Mouse (Mus musculus): ENCODE results near the gene Rbm4b. TPM values are rescaled to one million over a fixed set of nuclear protein-coding genes. Genes with fewer than 3 reads are reported as not detected.
A peak's percentile ranks its signal among the peaks of the same experiment; 100 is the strongest.

Gene Rbm4b
- polyA plus RNA-seq, 1 experiment from 2014 or later, result 189 TPM

- ATAC-seq (ENCODE audit: low FRiP score), result no peak
- Histone ChIP-seq H3K27me3 (no peaks in the 10 kb centered on the region), H3K4me2 (no peak overlapping the region), H3K4me1 (replicated peaks) (peaks cover 53% of the 10 kb centered on the region), H3K36me3 (peaks cover 67% of the 10 kb centered on the region), H3K4me3 (no peak overlapping the region), H3K9ac (no peak overlapping the region), H3K9me3 (no peaks in the 10 kb centered on the region), H3K27ac (no peak overlapping the region)
- 99% methylated on average over 2 of the region's 2 CpGs for WGBS
Measured at GRCm38 (mm10) chr19:4786313-4786712, 30.0 kb downstream of the Rbm4b start.

DNA sequence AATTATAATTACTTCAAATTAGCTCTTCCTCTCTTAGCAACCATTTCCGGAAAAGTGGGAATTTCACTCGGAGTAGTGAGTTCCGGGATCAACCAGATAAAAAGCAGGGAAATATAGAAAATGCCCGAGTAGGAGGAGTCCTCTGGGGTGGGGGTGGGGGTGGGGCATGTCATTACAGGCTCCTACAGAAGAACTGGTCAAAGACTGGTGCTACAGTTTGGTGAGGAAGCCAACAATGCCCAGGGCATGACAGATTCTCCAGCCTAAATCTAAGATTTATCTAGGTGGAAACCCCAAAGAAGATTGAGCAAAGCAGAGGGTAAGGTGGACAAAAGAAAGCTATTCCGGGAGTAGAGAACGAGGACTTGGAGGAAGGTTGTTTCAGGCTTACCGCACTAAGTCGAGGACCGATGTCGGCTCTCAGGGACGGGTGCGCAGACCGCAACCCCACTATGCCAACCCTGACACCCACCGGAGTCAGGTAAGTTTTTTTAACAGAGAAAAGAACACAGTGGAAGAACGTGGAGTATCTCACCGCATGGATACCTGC lies 37.1 kb downstream of the Rbm4b start:
- ATAC-seq (ENCODE audit: low FRiP score), result peak; percentile 49
- Histone ChIP-seq H3K4me3 (peak overlapping the region; percentile 77), H3K4me1 (replicated peaks) (peaks cover 51% of the 10 kb centered on the region), H3K4me2 (peak overlapping the region; percentile 93), H3K9ac (peak overlapping the region; percentile 83), H3K27me3 (no peaks in the 10 kb centered on the region), H3K36me3 (peaks cover 26% of the 10 kb centered on the region), H3K9me3 (no peaks in the 10 kb centered on the region), H3K27ac (peak overlapping the region; percentile 89)
- 3% methylated on average over 16 of the region's 16 CpGs for WGBS

GRCm38 (mm10) chr19:4793831-4794422 lies 37.6 kb downstream of the Rbm4b start, which contains the start of gene Rbm4:
TSS of gene Rbm4 (minus strand) at chr19:4793901.
- Histone ChIP-seq H3K4me1 (replicated peaks) (peaks cover 46% of the 10 kb centered on the region), H3K9ac (peak within 1 kb of the TSS; percentile 83), H3K4me2 (peak within 1 kb of the TSS; percentile 93), H3K9me3 (no peaks in the 10 kb centered on the region), H3K27ac (peak within 1 kb of the TSS; percentile 89), H3K4me3 (peak within 1 kb of the TSS; percentile 77), H3K27me3 (no peaks in the 10 kb centered on the region), H3K36me3 (peaks cover 28% of the 10 kb centered on the region)
- peak; percentile 99 for ATAC-seq (ENCODE audit: low FRiP score)
- under 1% methylated on average over 31 of the region's 31 CpGs for WGBS

- H3K27me3 ChIP-seq, result no peaks in the 10 kb centered on the region
- WGBS, result 75% methylated on average over 1 of the region's 1 CpGs
- no peak overlapping the region for H3K27ac ChIP-seq
- H3K4me3 ChIP-seq, result no peak overlapping the region
- H3K4me2 ChIP-seq, result no peak overlapping the region
- peaks cover 27% of the 10 kb centered on the region for H3K4me1 ChIP-seq (replicated peaks)
- no peak for ATAC-seq (ENCODE audit: low FRiP score)
- H3K9ac ChIP-seq, result no peak overlapping the region
- peaks cover 38% of the 10 kb centered on the region for H3K36me3 ChIP-seq
- H3K9me3 ChIP-seq, result no peaks in the 10 kb centered on the region
Measured at GRCm38 (mm10) chr19:4795929-4796328, 39.6 kb downstream of the Rbm4b start.

DNA sequence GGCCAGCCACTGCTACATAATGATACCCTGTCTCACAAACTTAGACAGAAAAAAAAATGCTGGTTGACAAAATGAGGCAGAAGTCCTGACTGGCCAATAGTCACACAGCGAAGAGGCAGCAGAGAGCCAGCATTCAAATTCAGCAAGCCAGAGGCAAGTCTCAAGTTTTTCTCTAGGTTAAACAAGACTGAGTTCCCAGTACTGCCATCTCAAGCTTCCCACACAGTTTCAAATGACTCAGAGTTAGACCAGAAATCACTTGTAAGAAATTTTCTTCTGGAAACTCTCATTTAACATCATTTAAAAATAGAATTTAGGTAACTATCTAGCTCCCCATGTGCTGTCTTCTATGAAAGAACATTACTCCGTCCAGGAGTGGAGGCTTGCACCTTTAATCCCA lies 41.5 kb downstream of the Rbm4b start:
- Histone ChIP-seq H3K9ac (no peak overlapping the region), H3K9me3 (no peaks in the 10 kb centered on the region), H3K4me1 (replicated peaks) (peaks cover 16% of the 10 kb centered on the region), H3K36me3 (peaks cover 46% of the 10 kb centered on the region), H3K27ac (no peak overlapping the region), H3K27me3 (no peaks in the 10 kb centered on the region), H3K4me3 (no peak overlapping the region), H3K4me2 (no peak overlapping the region)
- ATAC-seq (ENCODE audit: low FRiP score), result no peak
- 95% methylated on average over 2 of the region's 2 CpGs for WGBS

DNA sequence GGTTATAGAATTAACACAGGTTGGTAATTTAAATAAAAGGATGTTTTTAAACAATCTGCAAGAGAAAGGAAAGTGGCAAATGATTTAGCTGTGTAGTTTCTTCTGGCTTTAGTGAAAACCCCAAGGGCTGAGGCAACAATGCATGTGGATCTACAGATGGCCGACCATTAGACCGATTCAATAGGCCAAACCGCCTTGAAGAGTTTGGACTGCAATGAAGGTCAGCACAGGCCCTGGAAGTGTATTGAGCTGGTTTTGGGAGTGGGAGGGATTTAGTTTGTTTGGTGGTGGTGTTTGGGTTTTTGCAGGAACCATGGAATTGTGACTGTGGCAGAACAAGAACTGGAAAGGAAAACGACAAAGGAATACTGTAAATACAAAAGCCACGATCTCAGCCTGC lies 42.8 kb downstream of the Rbm4b start:
- Histone ChIP-seq H3K4me2 (no peak overlapping the region), H3K9me3 (no peaks in the 10 kb centered on the region), H3K27me3 (no peaks in the 10 kb centered on the region), H3K9ac (no peak overlapping the region), H3K36me3 (peaks cover 56% of the 10 kb centered on the region), H3K27ac (no peak overlapping the region), H3K4me3 (no peak overlapping the region), H3K4me1 (replicated peaks) (peaks cover 26% of the 10 kb centered on the region)
- no peak for ATAC-seq (ENCODE audit: low FRiP score)
- WGBS, result 94% methylated on average over 5 of the region's 5 CpGs

DNA sequence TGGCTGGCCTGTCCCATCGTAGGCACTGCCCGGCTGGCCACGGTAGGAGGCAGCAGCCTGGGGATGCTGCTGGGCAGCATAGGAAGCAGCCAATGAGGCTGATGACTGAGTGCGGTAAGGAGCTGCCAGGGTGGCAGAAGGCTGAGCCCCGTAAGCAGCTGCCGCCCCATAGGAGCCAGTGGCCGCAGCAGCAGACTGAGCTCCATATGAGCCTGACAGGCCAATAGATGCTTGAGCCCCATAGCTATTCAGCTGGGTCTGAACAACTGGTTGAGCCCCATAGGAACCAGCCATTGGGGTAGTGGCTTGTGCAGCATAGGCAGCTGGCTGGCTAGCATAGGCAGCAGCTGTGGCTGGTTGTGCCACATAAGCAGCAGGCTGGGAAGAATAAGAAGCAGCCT lies 46.4 kb downstream of the Rbm4b start:
- 0 out of 2 replicates have a peak, but pooled peaks have one; percentile 49 for ATAC-seq (ENCODE audit: low FRiP score)
- Histone ChIP-seq H3K4me2 (no peak overlapping the region), H3K27ac (no peak overlapping the region), H3K27me3 (no peaks in the 10 kb centered on the region), H3K4me1 (replicated peaks) (peaks cover 27% of the 10 kb centered on the region), H3K9ac (no peak overlapping the region), H3K4me3 (no peak overlapping the region), H3K36me3 (peaks cover 56% of the 10 kb centered on the region), H3K9me3 (no peaks in the 10 kb centered on the region)
- 90% methylated on average over 7 of the region's 7 CpGs for WGBS

DNA sequence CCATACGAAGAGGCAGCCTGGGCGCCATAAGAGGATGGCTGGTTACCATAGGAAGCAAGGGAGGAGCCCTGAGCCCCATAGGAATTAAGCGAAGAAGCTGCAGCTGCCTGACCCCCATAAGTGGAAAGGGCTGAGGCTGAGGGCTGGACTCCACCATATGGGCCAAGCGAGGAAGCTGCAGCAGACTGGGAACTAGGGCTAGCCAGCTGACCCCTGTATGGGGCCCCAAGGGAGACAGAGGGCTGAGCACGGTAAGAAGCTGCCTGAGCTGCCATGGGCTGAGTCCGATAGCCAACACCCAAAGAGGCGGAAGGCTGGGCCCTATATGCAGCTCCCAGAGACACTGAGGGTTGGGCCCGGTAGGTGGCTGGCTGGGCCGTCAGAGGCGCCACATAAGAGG lies 47.0 kb downstream of the Rbm4b start:
- Histone ChIP-seq H3K36me3 (peaks cover 56% of the 10 kb centered on the region), H3K4me2 (no peak overlapping the region), H3K27me3 (no peaks in the 10 kb centered on the region), H3K4me3 (no peak overlapping the region), H3K27ac (no peak overlapping the region), H3K4me1 (replicated peaks) (peaks cover 33% of the 10 kb centered on the region), H3K9me3 (no peaks in the 10 kb centered on the region), H3K9ac (peak overlapping the region; percentile 43; the same call in 1 of the 2 replicates)
- WGBS, result 74% methylated on average over 10 of the region's 10 CpGs
- ATAC-seq (ENCODE audit: low FRiP score), result no peak

GRCm38 (mm10) chr19:4810309-4810708 lies 54.0 kb downstream of the Rbm4b start:
- Histone ChIP-seq H3K9ac (peak overlapping the region; percentile 76), H3K4me1 (replicated peaks) (peaks cover 37% of the 10 kb centered on the region), H3K4me2 (peak overlapping the region; percentile 96), H3K27me3 (no peaks in the 10 kb centered on the region), H3K4me3 (peak overlapping the region; percentile 87), H3K36me3 (no peaks in the 10 kb centered on the region), H3K9me3 (0 out of 2 replicates have a peak, but pooled peaks cover under 1% of the 10 kb centered on the region), H3K27ac (peak overlapping the region; percentile 95)
- no peak for ATAC-seq (ENCODE audit: low FRiP score)
- 0% methylated on average over 14 of the region's 14 CpGs for WGBS

GRCm38 (mm10) chr19:4810746-4811062 lies 54.4 kb downstream of the Rbm4b start:
- peak overlapping the region; percentile 95 for H3K27ac ChIP-seq
- peaks cover 37% of the 10 kb centered on the region for H3K4me1 ChIP-seq (replicated peaks)
- WGBS, result 0% methylated on average over 17 of the region's 17 CpGs
- H3K9ac ChIP-seq, result peak overlapping the region; percentile 76
- 0 out of 2 replicates have a peak, but pooled peaks cover 5% of the 10 kb centered on the region for H3K9me3 ChIP-seq
- peak overlapping the region; percentile 87 for H3K4me3 ChIP-seq
- H3K4me2 ChIP-seq, result peak overlapping the region; percentile 96
- no peaks in the 10 kb centered on the region for H3K27me3 ChIP-seq
- no peaks in the 10 kb centered on the region for H3K36me3 ChIP-seq
- ATAC-seq (ENCODE audit: low FRiP score), result no peak

DNA sequence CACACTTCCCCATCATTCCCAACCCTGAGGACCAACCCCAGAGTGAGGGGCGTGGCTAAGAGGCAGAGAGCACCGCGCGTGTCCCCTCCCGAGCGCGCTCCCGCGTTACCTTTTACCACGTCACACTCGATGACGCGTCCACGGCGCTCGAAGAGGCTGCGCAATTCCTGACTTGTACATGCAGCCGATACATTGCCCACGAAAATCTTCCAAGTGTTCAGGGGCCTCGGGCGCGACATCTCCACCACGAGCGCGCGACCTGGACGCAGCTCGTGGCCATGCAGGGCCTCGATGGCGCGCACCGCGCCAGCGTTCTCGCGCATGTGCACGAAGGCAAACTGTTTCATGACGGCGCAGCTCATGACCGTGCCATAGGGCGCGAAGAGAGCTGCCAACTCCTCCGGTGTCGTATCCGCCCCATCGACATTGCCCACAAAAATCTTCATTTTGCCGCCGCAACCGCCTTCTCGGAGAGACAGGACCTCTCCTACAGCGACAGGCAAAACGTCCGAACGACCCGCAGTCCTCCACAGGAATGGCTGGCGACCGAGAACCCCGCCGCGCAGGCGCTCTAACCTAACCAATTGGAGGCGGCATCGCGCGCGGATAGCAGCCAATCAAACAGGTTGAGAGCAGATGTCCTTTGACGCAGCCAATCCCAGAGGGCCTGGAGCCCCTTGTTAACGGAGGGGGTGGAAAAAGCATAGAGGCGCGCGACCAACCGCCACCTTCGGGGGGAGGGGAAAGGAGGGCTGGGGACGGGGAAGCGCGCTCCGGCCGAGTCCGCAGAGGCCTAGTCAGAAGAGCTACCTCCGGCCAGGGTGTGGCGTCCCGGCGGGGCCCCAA lies 55.0 kb downstream of the Rbm4b start, which contains the start of the genes Gm21992 and Rbm14:
Gene Gm21992 (minus strand): TSS at position 550 of the 846 bp plus-strand sequence.
Gene Rbm14 (minus strand): TSS at position 572 of the 846 bp plus-strand sequence.
- no peaks in the 10 kb centered on the region for H3K27me3 ChIP-seq
- H3K9me3 ChIP-seq, result 0 out of 2 replicates have a peak, but pooled peaks cover 5% of the 10 kb centered on the region
- peak within 1 kb of the TSS; percentile 96 for H3K4me2 ChIP-seq
- under 1% methylated on average over 82 of the region's 83 CpGs for WGBS
- peak within 1 kb of the TSS; percentile 95 for H3K27ac ChIP-seq
- peak; percentile 99 for ATAC-seq (ENCODE audit: low FRiP score)
- peaks cover 37% of the 10 kb centered on the region for H3K4me1 ChIP-seq (replicated peaks)
- peak within 1 kb of the TSS; percentile 76 for H3K9ac ChIP-seq
- H3K4me3 ChIP-seq, result peak within 1 kb of the TSS; percentile 87
- H3K36me3 ChIP-seq, result no peaks in the 10 kb centered on the region

DNA sequence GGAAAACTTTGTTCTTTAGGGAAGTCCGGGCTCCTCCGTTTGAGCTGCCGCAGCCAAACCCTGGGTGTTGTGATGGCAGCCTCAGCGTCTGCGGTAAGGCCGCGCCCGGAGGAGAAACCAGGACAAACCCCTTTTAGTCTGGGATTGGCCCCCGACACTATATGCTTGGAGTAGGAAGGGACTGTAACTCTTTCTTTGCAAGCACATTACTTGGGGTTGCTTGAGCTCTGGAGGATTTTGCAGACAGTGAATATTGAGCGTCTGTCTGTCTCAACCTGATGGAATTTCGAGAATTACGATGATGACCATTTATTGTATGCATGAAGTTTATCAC lies 55.6 kb downstream of the Rbm4b start:
- peak overlapping the region; percentile 76 for H3K9ac ChIP-seq
- no peak; the same call in 1 of the 2 replicates for ATAC-seq (ENCODE audit: low FRiP score)
- 0 out of 2 replicates have a peak, but pooled peaks cover 5% of the 10 kb centered on the region for H3K9me3 ChIP-seq
- H3K36me3 ChIP-seq, result no peaks in the 10 kb centered on the region
- H3K27ac ChIP-seq, result peak overlapping the region; percentile 95
- 4% methylated on average over 12 of the region's 12 CpGs for WGBS
- H3K27me3 ChIP-seq, result no peaks in the 10 kb centered on the region
- peak overlapping the region; percentile 87 for H3K4me3 ChIP-seq
- H3K4me2 ChIP-seq, result peak overlapping the region; percentile 96
- peaks cover 37% of the 10 kb centered on the region for H3K4me1 ChIP-seq (replicated peaks)

Data from hindbrain, embryonic 13.5 days (tissue).